Mouse (Mus musculus) liver, adult 2 months (tissue): Measurements from ENCODE around the gene Tmem25.

ENCODE experiments used
- CTCF ChIP-seq: fragments of 200-500 bp; IDR thresholded peaks from 2 replicates; pipeline ENCODE4 v1.5.1; 2011; ENCODE audit warnings: low read depth, low read length, control low read depth
- POLR2A ChIP-seq: fragments of 200-500 bp; IDR thresholded peaks from 2 replicates; pipeline ENCODE4 v1.6.1; 2011; ENCODE audit warnings: low read length, control low read depth; ENCODE audit not compliant: insufficient read depth; ENCODE audit errors: extremely low read depth

DNA sequence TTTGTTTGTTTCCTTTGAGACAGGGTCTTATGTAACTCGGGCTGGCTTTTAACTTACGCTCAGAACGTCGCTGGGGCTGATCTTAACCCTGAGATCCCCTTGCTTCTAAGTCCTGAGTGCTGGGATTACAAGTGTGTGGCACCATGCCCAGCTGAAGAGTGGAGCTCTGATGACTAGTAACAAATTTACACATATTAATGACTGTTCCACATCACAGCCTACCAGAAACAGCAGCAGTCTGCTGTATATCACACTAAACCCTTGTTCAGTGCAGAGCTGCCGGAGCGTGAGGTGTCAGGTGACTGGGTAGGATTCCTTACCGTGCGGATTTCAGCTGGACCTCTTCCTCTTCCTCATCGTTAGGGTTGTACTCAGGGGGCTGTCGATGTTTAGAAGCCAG lies 11.2 kb upstream of the Tmem25 start:
- TF ChIP-seq POLR2A (no peak), CTCF (no peak)
